Mouse (Mus musculus) MEL (cell line): Measurements from ENCODE around the gene Tango6. TPM values are rescaled to one million over a fixed set of nuclear protein-coding genes. Genes with fewer than 3 reads are reported as not detected.

Source experiments
- DNase-seq: peaks from one replicate; pipeline ENCODE4 v3.0.0; 2011; ENCODE audit warnings: low read depth, low spot score
- H3K27ac ChIP-seq: 2 replicates; pipeline ENCODE4 v1.5.1; 2012; ENCODE audit warnings: low read depth, mild to moderate bottlenecking, control low read depth, low read length, moderate library complexity; ENCODE audit not compliant: control insufficient read depth
- H3K27me3 ChIP-seq, 2 experiments: fragments of 150-350 bp in 1 of 2; sonication (generic) in 1 of 2; 2 replicates each; pipeline ENCODE4 v1.6.1; 2012; ENCODE audit warnings: low read length in 2 of 2, mild to moderate bottlenecking in 2 of 2, improper control_type of control experiment in 1 of 2, moderate library complexity in 1 of 2; ENCODE audit not compliant: insufficient read depth in 2 of 2, control insufficient read depth in 1 of 2
- H3K36me3 ChIP-seq, 2 experiments: 2 replicates each; pipeline ENCODE4 v1.6.1; 2012 to 2014; ENCODE audit warnings: low read length in 2 of 2, improper control_type of control experiment in 1 of 2, inconsistent platforms in 1 of 2, mild to moderate bottlenecking in 1 of 2; ENCODE audit not compliant: insufficient read depth in 2 of 2, control insufficient read depth in 1 of 2
- H3K4me1 ChIP-seq, 2 experiments: fragments of 150-350 bp in 1 of 2; sonication (generic) in 1 of 2; 2 replicates each; pipeline ENCODE4 v1.6.1; 2012; ENCODE audit warnings: low read length in 2 of 2, improper control_type of control experiment in 1 of 2, mild to moderate bottlenecking in 1 of 2; ENCODE audit not compliant: insufficient read depth in 2 of 2, control insufficient read depth in 1 of 2
- H3K4me3 ChIP-seq, 2 experiments: fragments of 150-350 bp in 1 of 2; sonication (generic) in 1 of 2; 2 replicates each; pipeline ENCODE4 v1.5.1; 2012; ENCODE audit warnings: low read depth in 2 of 2, low read length in 2 of 2, mild to moderate bottlenecking in 2 of 2, moderate library complexity in 2 of 2, control low read depth in 1 of 2, improper control_type of control experiment in 1 of 2; ENCODE audit not compliant: control insufficient read depth in 1 of 2, insufficient read depth in 1 of 2
- H3K79me2 ChIP-seq: 2 replicates; pipeline ENCODE4 v1.6.1; 2012; ENCODE audit warnings: mild to moderate bottlenecking, low read length, moderate library complexity; ENCODE audit not compliant: control insufficient read depth, poor library complexity, insufficient read depth
- H3K9ac ChIP-seq: 2 replicates; pipeline ENCODE4 v1.6.1; 2012; ENCODE audit warnings: low read depth, mild to moderate bottlenecking, control low read depth, low read length, moderate library complexity; ENCODE audit not compliant: control insufficient read depth, poor library complexity, severe bottlenecking
- H3K9me3 ChIP-seq: fragments of 150-350 bp; sonication (generic); replicated peaks from 2 replicates; pipeline ENCODE4 v1.6.1; 2012; ENCODE audit warnings: mild to moderate bottlenecking, low read length, improper control_type of control experiment, moderate library complexity; ENCODE audit not compliant: insufficient read depth
- CHD1 ChIP-seq: IDR thresholded peaks from 2 replicates; pipeline ENCODE4 v1.6.1; 2012; ENCODE audit warnings: low read depth, mild to moderate bottlenecking, inconsistent platforms, low read length, improper control_type of control experiment
- E2F4 ChIP-seq: IDR thresholded peaks from 2 replicates; pipeline ENCODE4 v1.6.1; 2011; ENCODE audit warnings: low read depth, low read length, improper control_type of control experiment, borderline replicate concordance
- ELF1 ChIP-seq: IDR thresholded peaks from 2 replicates; pipeline ENCODE4 v1.6.1; 2014; ENCODE audit warnings: low read depth, mild to moderate bottlenecking, inconsistent platforms, low read length, improper control_type of control experiment, moderate library complexity
- GABPA ChIP-seq: IDR thresholded peaks from 2 replicates; pipeline ENCODE4 v1.6.1; 2012; ENCODE audit warnings: low read depth, mild to moderate bottlenecking, inconsistent platforms, low read length, improper control_type of control experiment, moderate library complexity
- GATA1 ChIP-seq: IDR thresholded peaks from 2 replicates; pipeline ENCODE4 v1.6.1; 2011; ENCODE audit warnings: low read depth, low read length, improper control_type of control experiment
- HCFC1 ChIP-seq: IDR thresholded peaks from 2 replicates; pipeline ENCODE4 v1.6.1; 2012; ENCODE audit warnings: low read depth, mild to moderate bottlenecking, inconsistent platforms, low read length, improper control_type of control experiment, moderate library complexity
- JUND ChIP-seq: IDR thresholded peaks from 2 replicates; pipeline ENCODE4 v1.6.1; 2011; ENCODE audit warnings: low read depth, mild to moderate bottlenecking, improper control_type of control experiment, low read length
- MAFK ChIP-seq: IDR thresholded peaks from 2 replicates; pipeline ENCODE4 v1.6.1; 2011; ENCODE audit warnings: low read depth, mild to moderate bottlenecking, low read length, improper control_type of control experiment, borderline replicate concordance
- MAX ChIP-seq: IDR thresholded peaks from 2 replicates; pipeline ENCODE4 v1.6.1; 2011; ENCODE audit warnings: low read length, improper control_type of control experiment
- MAZ ChIP-seq: IDR thresholded peaks from 2 replicates; pipeline ENCODE4 v1.6.1; 2012; ENCODE audit warnings: low read depth, mild to moderate bottlenecking, inconsistent platforms, low read length, improper control_type of control experiment
- MEF2A ChIP-seq: IDR thresholded peaks from 2 replicates; pipeline ENCODE4 v1.6.1; 2014; ENCODE audit warnings: low read depth, mild to moderate bottlenecking, inconsistent platforms, low read length, improper control_type of control experiment; ENCODE audit not compliant: poor library complexity, insufficient replicate concordance, severe bottlenecking; ENCODE audit errors: extremely low read depth
- MXI1 ChIP-seq: IDR thresholded peaks from 2 replicates; pipeline ENCODE4 v1.6.1; 2011; ENCODE audit warnings: mild to moderate bottlenecking, low read depth, low read length, improper control_type of control experiment
- MYB ChIP-seq: IDR thresholded peaks from 2 replicates; pipeline ENCODE4 v1.6.1; 2011; ENCODE audit warnings: mild to moderate bottlenecking, low read depth, low read length, improper control_type of control experiment
- MYC ChIP-seq: IDR thresholded peaks from 2 replicates; pipeline ENCODE4 v1.6.1; 2011; ENCODE audit warnings: low read depth, mild to moderate bottlenecking, low read length, improper control_type of control experiment, moderate library complexity
- NELFE ChIP-seq: IDR thresholded peaks from 2 replicates; pipeline ENCODE4 v1.6.1; 2011; ENCODE audit warnings: low read depth, low read length, improper control_type of control experiment
- NRF1 ChIP-seq: IDR thresholded peaks from 2 replicates; pipeline ENCODE4 v1.6.1; 2014; ENCODE audit warnings: low read depth, mild to moderate bottlenecking, inconsistent platforms, low read length, improper control_type of control experiment, moderate library complexity; ENCODE audit not compliant: poor library complexity, insufficient read depth, severe bottlenecking
- POLR2A ChIP-seq, 2 experiments: IDR thresholded peaks; 2 replicates each; pipeline ENCODE4 v1.6.1; 2011 to 2012; ENCODE audit warnings: low read length in 2 of 2, mild to moderate bottlenecking in 2 of 2, control low read depth in 1 of 2, improper control_type of control experiment in 1 of 2, low read depth in 1 of 2, moderate library complexity in 1 of 2; ENCODE audit not compliant: control insufficient read depth in 1 of 2, insufficient read depth in 1 of 2, poor library complexity in 1 of 2
- POLR2AphosphoS2 ChIP-seq: IDR thresholded peaks from 2 replicates; pipeline ENCODE4 v1.6.1; 2011; ENCODE audit warnings: low read length, improper control_type of control experiment
- POLR2AphosphoS5 ChIP-seq: IDR thresholded peaks from 2 replicates; pipeline ENCODE4 v1.6.1; 2012; ENCODE audit warnings: low read depth, borderline replicate concordance, mild to moderate bottlenecking, inconsistent platforms, low read length, moderate library complexity, mixed read lengths
- RCOR1 ChIP-seq: IDR thresholded peaks from 2 replicates; pipeline ENCODE4 v1.6.1; 2012; ENCODE audit warnings: low read depth, mild to moderate bottlenecking, inconsistent platforms, low read length, improper control_type of control experiment
- SMC3 ChIP-seq: IDR thresholded peaks from 2 replicates; pipeline ENCODE4 v1.6.1; 2011; ENCODE audit warnings: low read depth, low read length, improper control_type of control experiment
- TAL1 ChIP-seq: IDR thresholded peaks from 2 replicates; pipeline ENCODE4 v1.6.1; 2012; ENCODE audit warnings: mild to moderate bottlenecking, inconsistent platforms, low read length, moderate library complexity, mixed read lengths
- TBP ChIP-seq: IDR thresholded peaks from 2 replicates; pipeline ENCODE4 v1.8.0; 2011; ENCODE audit warnings: low read depth, low read length, improper control_type of control experiment
- TCF12 ChIP-seq: IDR thresholded peaks from 2 replicates; pipeline ENCODE4 v1.6.1; 2014; ENCODE audit warnings: low read depth, mild to moderate bottlenecking, inconsistent platforms, low read length, improper control_type of control experiment, moderate library complexity
- UBTF ChIP-seq: IDR thresholded peaks from 2 replicates; pipeline ENCODE4 v1.6.1; 2012; ENCODE audit warnings: low read depth, mild to moderate bottlenecking, inconsistent platforms, low read length, improper control_type of control experiment, moderate library complexity, borderline replicate concordance; ENCODE audit not compliant: insufficient read depth
- USF1 ChIP-seq: IDR thresholded peaks from 2 replicates; pipeline ENCODE4 v1.6.1; 2014; ENCODE audit warnings: low read depth, mild to moderate bottlenecking, inconsistent platforms, low read length, improper control_type of control experiment, moderate library complexity
- USF2 ChIP-seq, 2 experiments: IDR thresholded peaks; 2 replicates each; pipeline ENCODE4 v1.6.1; 2011 to 2012; ENCODE audit warnings: improper control_type of control experiment in 2 of 2, low read length in 2 of 2, borderline replicate concordance in 1 of 2, inconsistent platforms in 1 of 2, low read depth in 1 of 2, mild to moderate bottlenecking in 1 of 2; ENCODE audit not compliant: insufficient read depth in 1 of 2
- ZC3H11A ChIP-seq: IDR thresholded peaks from 2 replicates; pipeline ENCODE4 v1.6.1; 2012; ENCODE audit warnings: low read depth, mild to moderate bottlenecking, inconsistent platforms, low read length, improper control_type of control experiment
- ZKSCAN1 ChIP-seq: IDR thresholded peaks from 2 replicates; pipeline ENCODE4 v1.6.1; 2012; ENCODE audit warnings: low read depth, mild to moderate bottlenecking, inconsistent platforms, low read length, improper control_type of control experiment, moderate library complexity
- ZNF384 ChIP-seq: IDR thresholded peaks from 2 replicates; pipeline ENCODE4 v1.6.1; 2012; ENCODE audit warnings: low read depth, mild to moderate bottlenecking, inconsistent platforms, low read length, improper control_type of control experiment
- polyA plus RNA-seq, 2 experiments: library from polyadenylated mRNA; stranded (reverse) in 1 of 2; unstranded in 1 of 2; fragments of >175 nt in 1 of 2; fragments of >200 nt in 1 of 2; gene quantifications; 2 replicates each; pipeline versions ENCODE4 v1.2.1 to v1.2.4; 2012; ENCODE audit warnings: low replicate concordance in 2 of 2, low read depth in 1 of 2; ENCODE audit not compliant: insufficient read length in 2 of 2, insufficient read depth in 1 of 2, missing spikeins in 1 of 2
- total RNA-seq: library from RNA; depleted of rRNA; stranded (reverse); fragments of 300-350 nt; gene quantifications from 2 replicates; pipeline ENCODE4 v1.2.3, GENCODE M21; 2012

The Tango6 gene
- total and polyA plus RNA-seq, 3 experiments = 3.0 to 6.1 TPM; not detected in 1

- TF ChIP-seq POLR2AphosphoS2 (peak; percentile 43; the same call in 1 of the 2 replicates), ZC3H11A (no peak), USF2 (IDR thresholded peaks at IDR 0.05; ENCODE audit: borderline replicate concordance in 1 of 2, insufficient read depth in 1 of 2, low read depth in 1 of 2, low read length in 2 of 2) (no peak)
Measured at GRCm38 (mm10) chr8:106682971-106683668, at the start of gene Tango6 (continued).

- Histone ChIP-seq H3K36me3 (peaks cover 0 to 10% of the 10 kb centered on the region in 2 experiments; a peak in 2 of 4 replicates), H3K9me3 (no peaks in the 10 kb centered on the region), H3K4me1 (peaks cover 4 to 14% of the 10 kb centered on the region in 2 experiments), H3K79me2 (no peaks in the 10 kb centered on the region), H3K27ac (peak overlapping the region; percentile 76), H3K27me3 (peaks cover 0 to under 1% of the 10 kb centered on the region in 2 experiments; a peak in 1 of 4 replicates), H3K4me3 (peak overlapping the region; percentile 43 to 47), H3K9ac (no peak overlapping the region; the same call in 1 of the 2 replicates)
- DNase-seq = peak; percentile 88
- TF ChIP-seq MAX (peak; percentile 63; the same call in 1 of the 2 replicates), USF1 (no peak), MAFK (peak; percentile 83; the same call in 1 of the 2 replicates), USF2 (IDR thresholded peaks at IDR 0.05; ENCODE audit: borderline replicate concordance in 1 of 2, insufficient read depth in 1 of 2, low read depth in 1 of 2, low read length in 2 of 2) (no peak), GATA1 (peak; percentile 90), MXI1 (peak; percentile 55; the same call in 1 of the 2 replicates), JUND (no peak), E2F4 (no peak), POLR2A (IDR thresholded peaks at IDR 0.05; ENCODE audit: control insufficient read depth in 1 of 2, insufficient read depth in 1 of 2, low read depth in 1 of 2, low read length in 2 of 2, poor library complexity in 1 of 2) (peak in 1 of 2 experiments; percentile 45; a peak in 2 of 4 replicates), POLR2AphosphoS5 (no peak), CHD1 (no peak), SMC3 (no peak), TBP (peak; percentile 42; the same call in 1 of the 2 replicates), ELF1 (no peak), UBTF (no peak), HCFC1 (no peak), MYB (peak; percentile 91), MEF2A (no peak), MYC (peak; percentile 38; the same call in 1 of the 2 replicates), ZNF384 (no peak), NELFE (no peak), TCF12 (peak; percentile 93), ZKSCAN1 (no peak), GABPA (no peak), NRF1 (no peak), TAL1 (peak; percentile 73), RCOR1 (peak; percentile 98), ZC3H11A (no peak), MAZ (no peak), POLR2AphosphoS2 (no peak)
Measured at GRCm38 (mm10) chr8:106633361-106634158, 49.3 kb upstream of the Tango6 start.
